Mouse (Mus musculus) liver, embryonic 18 days (tissue): ENCODE results near the gene Vmn2r38. TPM values are rescaled to one million over a fixed set of nuclear protein-coding genes. Genes with fewer than 3 reads are reported as not detected.

Source experiments
- polyA plus RNA-seq: library from polyadenylated mRNA; depleted of rRNA; stranded (reverse); fragments of >200 nt; gene quantifications from 2 replicates; pipeline ENCODE4 v1.2.3, GENCODE M21; 2012; rRNA removed

Vmn2r38 gene
- polyA plus RNA-seq: not detected in 2 replicates

DNA sequence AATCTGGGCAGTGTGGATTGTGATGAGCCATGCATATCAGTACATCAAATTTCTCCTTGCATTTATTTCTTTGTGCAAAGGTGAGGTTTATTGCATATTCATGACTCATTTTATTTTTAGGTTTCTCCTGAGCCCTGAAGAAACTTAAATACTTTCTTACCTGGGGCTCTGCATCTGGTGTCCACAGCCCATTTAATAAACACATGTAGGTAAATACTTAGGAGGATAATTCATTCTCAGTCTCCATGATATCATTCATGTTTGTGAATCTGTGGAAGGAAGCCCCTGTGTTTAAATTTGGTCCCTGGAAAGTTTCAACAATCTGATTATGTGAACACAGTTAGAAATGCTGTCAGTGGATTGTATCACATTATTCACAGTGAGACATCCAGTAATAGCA lies at the start of gene Vmn2r38:
Gene Vmn2r38 (minus strand): TSS at position 101 of the 400 bp plus-strand sequence.

DNA sequence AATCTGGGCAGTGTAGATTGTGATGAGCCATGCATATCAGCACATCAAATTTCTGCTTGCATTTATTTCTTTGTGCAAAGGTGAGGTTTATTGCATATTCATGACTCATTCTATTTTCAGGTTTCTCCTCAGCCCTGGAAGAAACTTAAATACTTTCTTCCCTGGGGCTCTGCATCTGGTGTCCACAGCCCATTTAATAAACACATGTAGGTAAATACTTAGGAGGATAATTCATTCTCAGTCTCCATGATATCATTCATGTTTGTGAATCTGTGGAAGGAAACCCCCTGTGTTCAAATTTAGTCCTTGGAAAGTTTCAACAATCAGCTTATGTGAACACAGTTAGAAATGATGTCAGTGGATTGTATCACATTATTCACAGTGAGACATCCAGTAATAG lies 67.0 kb downstream of the Vmn2r38 start, which contains the start of gene Vmn2r39:
Gene Vmn2r39 (minus strand): TSS at position 101 of the 400 bp plus-strand sequence.

Other genes starting within 250 kb of the Vmn2r38 start
- gene Vmn2r40, start 166.4 kb downstream of the Vmn2r38 start, polyA plus RNA-seq: not detected in 2 replicates
- not detected in 2 replicates for gene Vmn2r39, start 67.1 kb downstream of the Vmn2r38 start, polyA plus RNA-seq
- gene Vmn2r37, start 125.8 kb upstream of the Vmn2r38 start, polyA plus RNA-seq: not detected in 2 replicates